Mouse (Mus musculus) MEL (cell line): ENCODE measurements at regions not wholly inside any gene's neighbourhood (a gene's known extent, or its start where the extent isn't known, plus 50 kb on each side); places are given as distances from the start of the nearest gene placed in this dataset.

Experiments
- BHLHE40 ChIP-seq: IDR thresholded peaks from 2 replicates; pipeline ENCODE4 v1.6.1; 2012; ENCODE audit warnings: low read depth, mild to moderate bottlenecking, inconsistent platforms, low read length, improper control_type of control experiment, borderline replicate concordance
- CTCF ChIP-seq, 3 experiments: IDR thresholded peaks in 2 of 3; conservative IDR thresholded peaks in 1 of 3; 2 replicates each; pipeline ENCODE4 v1.5.1; 2011 to 2012; ENCODE audit warnings: low read length in 3 of 3, low read depth in 2 of 3, mild to moderate bottlenecking in 2 of 3, improper control_type of control experiment in 1 of 3, inconsistent platforms in 1 of 3, mixed read lengths in 1 of 3, moderate library complexity in 1 of 3; ENCODE audit not compliant: control insufficient read depth in 1 of 3, insufficient read depth in 1 of 3, poor library complexity in 1 of 3, severe bottlenecking in 1 of 3
- MAX ChIP-seq: IDR thresholded peaks from 2 replicates; pipeline ENCODE4 v1.6.1; 2011; ENCODE audit warnings: low read length, improper control_type of control experiment
- TCF12 ChIP-seq: IDR thresholded peaks from 2 replicates; pipeline ENCODE4 v1.6.1; 2014; ENCODE audit warnings: low read depth, mild to moderate bottlenecking, inconsistent platforms, low read length, improper control_type of control experiment, moderate library complexity

- TF ChIP-seq MAX (no peak), TCF12 (no peak), CTCF (IDR thresholded peaks at IDR 0.05 in 2 of 3, conservative IDR thresholded peaks at IDR 0.05 in 1 of 3; ENCODE audit: control insufficient read depth in 1 of 3, insufficient read depth in 1 of 3, low read depth in 2 of 3, low read length in 3 of 3, poor library complexity in 1 of 3, severe bottlenecking in 1 of 3) (no peak), BHLHE40 (no peak)
These were observed 290.4 kb downstream of the Lmo7 start for GRCm38 (mm10) chr14:102020161-102020605.
